Mouse (Mus musculus): ENCODE results near the gene Cyp1a2. TPM values are rescaled to one million over a fixed set of nuclear protein-coding genes. Genes with fewer than 3 reads are reported as not detected.

The Cyp1a2 gene
- not detected for polyA plus RNA-seq (2015; fragmentation: Illumina TruSeq; extraction: RNeasy Lipid Tissue Mini Kit (QIAGEN cat#74804); ENCODE audit: insufficient read depth, low read depth, low replicate concordance)

DNA sequence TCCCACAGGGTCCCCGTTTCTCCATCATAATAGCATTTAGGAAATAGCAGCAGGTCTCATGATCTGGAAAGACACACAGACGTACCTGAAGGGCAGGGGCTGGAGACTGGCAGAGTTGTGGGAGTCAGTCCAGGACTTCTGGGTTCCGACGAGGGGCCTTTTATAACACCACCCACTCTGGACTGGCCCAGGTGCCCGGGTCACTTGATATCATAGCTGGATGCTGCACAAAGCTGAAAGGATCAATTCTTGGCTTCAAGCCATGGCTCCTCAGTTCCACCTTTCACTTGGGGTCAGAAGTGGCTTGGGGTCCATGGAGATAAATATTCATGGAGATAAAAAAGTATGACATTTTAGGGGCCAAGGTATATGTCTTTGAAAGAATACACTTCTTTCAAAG, at the start of gene Cyp1a2:
Cyp1a2 (minus strand) TSS at position 184 of the 400 bp plus-strand sequence.

DNA sequence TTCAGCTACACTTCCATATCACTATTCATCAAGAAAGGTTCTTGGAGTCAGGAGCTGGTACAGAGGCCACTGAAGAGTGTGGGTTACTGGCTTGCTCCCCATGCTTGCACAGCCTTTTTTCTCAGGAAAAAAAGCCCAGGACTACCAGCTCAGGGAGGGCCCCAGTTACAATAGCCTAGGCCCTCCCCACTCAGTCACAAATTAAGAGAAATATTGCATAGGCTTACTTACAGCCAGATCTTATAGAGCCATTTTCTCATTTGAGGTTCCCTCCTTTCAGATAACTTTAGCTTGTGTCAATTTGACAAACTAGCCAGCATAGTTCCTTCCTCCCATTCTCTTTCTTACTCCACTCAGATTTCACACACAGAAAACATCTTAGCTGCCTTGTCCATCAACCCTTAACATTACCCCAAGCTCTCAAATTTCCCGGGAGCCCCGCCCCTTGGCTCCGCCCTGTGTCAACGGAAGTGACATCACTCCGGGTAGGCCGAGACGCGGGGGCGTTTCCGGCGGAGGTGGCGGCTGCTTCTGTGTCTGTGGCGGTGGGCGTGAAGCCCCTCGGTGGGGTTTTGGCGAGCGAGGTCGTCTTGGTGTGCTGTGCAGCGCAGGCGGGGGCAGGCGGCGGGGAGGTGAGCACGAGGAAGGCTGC, 24.7 kb upstream of the Cyp1a2 start, which contains the start of gene Edc3:
Edc3 (plus strand) TSS at position 473 of the 652 bp plus-strand sequence.

DNA sequence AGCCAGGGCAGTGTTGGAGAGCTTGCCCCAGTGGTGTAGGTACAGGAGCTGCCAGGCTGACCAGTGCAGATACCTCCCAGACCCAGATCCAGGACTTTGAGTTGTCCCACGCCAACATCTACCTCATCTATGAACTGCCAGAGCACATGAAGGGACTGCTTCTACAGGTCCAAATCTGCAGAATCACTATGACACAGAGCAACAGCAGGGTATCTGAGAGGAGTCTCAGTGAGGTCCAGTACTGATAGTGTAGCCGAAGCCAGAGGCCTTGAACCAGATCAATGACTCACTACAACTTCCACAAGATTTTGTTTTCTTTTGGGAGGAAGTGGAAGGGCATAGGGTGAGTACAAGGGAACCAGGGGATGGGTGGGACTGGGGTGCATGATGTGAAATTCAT, 4.2 kb upstream of the Cyp1a2 start, which contains the start of gene Cyp1a1:
Cyp1a1 (plus strand) TSS at position 178 of the 400 bp plus-strand sequence.

DNA sequence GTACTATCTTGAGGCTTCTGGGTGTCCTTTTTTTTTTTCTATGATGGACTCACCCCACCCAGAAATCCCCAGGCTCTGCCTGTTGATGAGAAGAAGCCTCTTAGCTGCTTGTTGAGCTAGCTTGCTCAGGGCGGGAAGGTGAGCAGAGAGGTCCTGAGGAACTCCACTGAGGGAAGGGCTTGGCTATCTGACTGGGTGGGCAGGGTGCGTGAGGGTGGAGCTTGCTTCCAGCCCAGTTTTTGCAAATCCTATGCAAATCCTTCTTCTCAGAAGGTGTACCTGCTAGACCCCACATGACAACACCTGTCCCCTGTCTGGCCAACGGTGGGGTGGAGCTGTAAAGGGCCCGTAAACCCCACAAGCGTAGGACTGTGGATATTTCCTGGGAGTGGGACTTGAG, 30.2 kb downstream of the Cyp1a2 start, which contains the start of gene Csk:
Csk (minus strand) TSS at position 349 of the 400 bp plus-strand sequence.

Other genes starting within 250 kb of the Cyp1a2 start
- 10.4 TPM for gene Ppcdc, start 243.6 kb downstream of the Cyp1a2 start, polyA plus RNA-seq (2015; fragmentation: Illumina TruSeq; extraction: RNeasy Lipid Tissue Mini Kit (QIAGEN cat#74804); ENCODE audit: insufficient read depth, low read depth, low replicate concordance)
- 5.3 TPM for gene Scamp5, start 215.6 kb downstream of the Cyp1a2 start, polyA plus RNA-seq (2015; fragmentation: Illumina TruSeq; extraction: RNeasy Lipid Tissue Mini Kit (QIAGEN cat#74804); ENCODE audit: insufficient read depth, low read depth, low replicate concordance)
- 1.4 TPM for gene Rpp25, start 179.7 kb downstream of the Cyp1a2 start, polyA plus RNA-seq (2015; fragmentation: Illumina TruSeq; extraction: RNeasy Lipid Tissue Mini Kit (QIAGEN cat#74804); ENCODE audit: insufficient read depth, low read depth, low replicate concordance)
- 66.9 TPM for gene Cox5a, start 162.4 kb downstream of the Cyp1a2 start, polyA plus RNA-seq (2015; fragmentation: Illumina TruSeq; extraction: RNeasy Lipid Tissue Mini Kit (QIAGEN cat#74804); ENCODE audit: insufficient read depth, low read depth, low replicate concordance)
- 5.0 TPM for gene Fam219b, start 146.2 kb downstream of the Cyp1a2 start, polyA plus RNA-seq (2015; fragmentation: Illumina TruSeq; extraction: RNeasy Lipid Tissue Mini Kit (QIAGEN cat#74804); ENCODE audit: insufficient read depth, low read depth, low replicate concordance)
- gene Mpi, start 130.9 kb downstream of the Cyp1a2 start, polyA plus RNA-seq (2015; fragmentation: Illumina TruSeq; extraction: RNeasy Lipid Tissue Mini Kit (QIAGEN cat#74804); ENCODE audit: insufficient read depth, low read depth, low replicate concordance), result 6.3 TPM
- 16.5 TPM for gene Scamp2, start 122.8 kb downstream of the Cyp1a2 start, polyA plus RNA-seq (2015; fragmentation: Illumina TruSeq; extraction: RNeasy Lipid Tissue Mini Kit (QIAGEN cat#74804); ENCODE audit: insufficient read depth, low read depth, low replicate concordance)
- 6.6 TPM for gene Ulk3, start 94.3 kb downstream of the Cyp1a2 start, polyA plus RNA-seq (2015; fragmentation: Illumina TruSeq; extraction: RNeasy Lipid Tissue Mini Kit (QIAGEN cat#74804); ENCODE audit: insufficient read depth, low read depth, low replicate concordance)
- not detected for gene Cplx3, start 77.4 kb downstream of the Cyp1a2 start, polyA plus RNA-seq (2015; fragmentation: Illumina TruSeq; extraction: RNeasy Lipid Tissue Mini Kit (QIAGEN cat#74804); ENCODE audit: insufficient read depth, low read depth, low replicate concordance)
- not detected for gene Lman1l, start 62.9 kb downstream of the Cyp1a2 start, polyA plus RNA-seq (2015; fragmentation: Illumina TruSeq; extraction: RNeasy Lipid Tissue Mini Kit (QIAGEN cat#74804); ENCODE audit: insufficient read depth, low read depth, low replicate concordance)
- 16.6 TPM for gene Csk, start 30.1 kb downstream of the Cyp1a2 start, polyA plus RNA-seq (2015; fragmentation: Illumina TruSeq; extraction: RNeasy Lipid Tissue Mini Kit (QIAGEN cat#74804); ENCODE audit: insufficient read depth, low read depth, low replicate concordance)
- gene Cyp1a1, start 4.2 kb upstream of the Cyp1a2 start, polyA plus RNA-seq (2015; fragmentation: Illumina TruSeq; extraction: RNeasy Lipid Tissue Mini Kit (QIAGEN cat#74804); ENCODE audit: insufficient read depth, low read depth, low replicate concordance), result 2.2 TPM
- 2.7 TPM for gene Edc3, start 24.8 kb upstream of the Cyp1a2 start, polyA plus RNA-seq (2015; fragmentation: Illumina TruSeq; extraction: RNeasy Lipid Tissue Mini Kit (QIAGEN cat#74804); ENCODE audit: insufficient read depth, low read depth, low replicate concordance)
- 27.2 TPM for gene Clk3, start 82.2 kb upstream of the Cyp1a2 start, polyA plus RNA-seq (2015; fragmentation: Illumina TruSeq; extraction: RNeasy Lipid Tissue Mini Kit (QIAGEN cat#74804); ENCODE audit: insufficient read depth, low read depth, low replicate concordance)
- gene Arid3b, start 153.1 kb upstream of the Cyp1a2 start, polyA plus RNA-seq (2015; fragmentation: Illumina TruSeq; extraction: RNeasy Lipid Tissue Mini Kit (QIAGEN cat#74804); ENCODE audit: insufficient read depth, low read depth, low replicate concordance), result 3.7 TPM
- 10.0 TPM for gene Ubl7, start 227.3 kb upstream of the Cyp1a2 start, polyA plus RNA-seq (2015; fragmentation: Illumina TruSeq; extraction: RNeasy Lipid Tissue Mini Kit (QIAGEN cat#74804); ENCODE audit: insufficient read depth, low read depth, low replicate concordance)